Mouse (Mus musculus): ENCODE results near the gene Fgf12.

The Fgf12 gene

GRCm38 (mm10) chr16:28311618-28312017 lies 441.2 kb downstream of the Fgf12 start:
- no peak for DNase-seq

GRCm38 (mm10) chr16:28303889-28304288 lies 449.0 kb downstream of the Fgf12 start:
- DNase-seq, result peak in 1 of 2 experiments; percentile 18

DNA sequence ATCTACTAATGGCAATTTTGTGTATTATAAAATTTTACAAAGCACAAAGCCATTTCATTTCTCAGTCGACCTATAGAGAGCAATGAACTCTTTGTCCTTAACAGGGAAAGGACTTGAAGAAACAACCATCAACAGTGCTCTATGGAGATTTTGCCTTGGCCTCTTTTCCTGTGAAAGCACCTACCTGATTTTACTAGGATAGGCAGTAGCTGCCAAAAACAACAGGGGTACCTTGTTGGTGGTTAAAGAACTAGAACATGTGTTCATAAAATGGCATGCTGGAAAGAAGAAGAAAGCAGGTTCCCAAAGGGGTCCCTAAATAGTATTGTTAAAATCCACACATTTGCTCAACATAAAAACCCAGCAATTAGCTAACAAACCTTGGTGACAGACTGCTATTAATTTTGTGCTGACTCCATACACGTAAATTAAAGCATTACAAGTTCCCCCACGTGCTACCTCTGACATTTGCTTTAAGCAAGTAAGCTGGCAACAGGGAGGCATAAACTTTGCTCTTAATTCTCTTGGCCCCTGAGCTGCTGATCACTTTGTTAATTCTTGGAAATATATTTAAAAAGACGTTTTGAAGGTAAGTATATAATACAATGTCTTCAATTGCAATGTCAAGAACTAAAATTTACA lies 463.1 kb downstream of the Fgf12 start:
- no peak for DNase-seq

- DNase-seq, result no peak
These were observed 495.0 kb downstream of the Fgf12 start for GRCm38 (mm10) chr16:28257904-28258303.

GRCm38 (mm10) chr16:28254303-28254702 lies 498.6 kb downstream of the Fgf12 start:
- DNase-seq, result no peak

- no peak for DNase-seq
These were observed 500.9 kb downstream of the Fgf12 start for GRCm38 (mm10) chr16:28251930-28252329.

- no peak for DNase-seq
These were observed 509.8 kb downstream of the Fgf12 start for GRCm38 (mm10) chr16:28242867-28243649.

DNA sequence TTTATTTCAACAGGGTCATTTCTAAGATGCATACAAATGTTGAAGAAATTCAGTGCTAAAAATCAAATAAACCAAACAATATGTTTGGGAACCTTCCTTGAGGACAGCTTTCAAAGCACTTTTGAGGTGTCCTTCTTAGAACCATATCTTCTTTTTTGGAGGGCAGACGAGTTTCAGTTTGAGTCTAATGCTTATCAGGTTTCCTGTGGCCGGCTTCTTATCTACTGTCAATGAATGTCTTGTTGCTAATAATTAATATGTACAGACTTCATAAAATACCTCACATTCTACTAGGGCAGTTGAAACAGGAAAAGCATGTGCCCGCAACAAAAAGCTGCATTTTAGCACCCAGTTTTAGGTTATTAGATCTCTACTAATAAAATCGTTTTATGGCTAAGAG lies 513.5 kb downstream of the Fgf12 start:
- no peak for DNase-seq

DNA sequence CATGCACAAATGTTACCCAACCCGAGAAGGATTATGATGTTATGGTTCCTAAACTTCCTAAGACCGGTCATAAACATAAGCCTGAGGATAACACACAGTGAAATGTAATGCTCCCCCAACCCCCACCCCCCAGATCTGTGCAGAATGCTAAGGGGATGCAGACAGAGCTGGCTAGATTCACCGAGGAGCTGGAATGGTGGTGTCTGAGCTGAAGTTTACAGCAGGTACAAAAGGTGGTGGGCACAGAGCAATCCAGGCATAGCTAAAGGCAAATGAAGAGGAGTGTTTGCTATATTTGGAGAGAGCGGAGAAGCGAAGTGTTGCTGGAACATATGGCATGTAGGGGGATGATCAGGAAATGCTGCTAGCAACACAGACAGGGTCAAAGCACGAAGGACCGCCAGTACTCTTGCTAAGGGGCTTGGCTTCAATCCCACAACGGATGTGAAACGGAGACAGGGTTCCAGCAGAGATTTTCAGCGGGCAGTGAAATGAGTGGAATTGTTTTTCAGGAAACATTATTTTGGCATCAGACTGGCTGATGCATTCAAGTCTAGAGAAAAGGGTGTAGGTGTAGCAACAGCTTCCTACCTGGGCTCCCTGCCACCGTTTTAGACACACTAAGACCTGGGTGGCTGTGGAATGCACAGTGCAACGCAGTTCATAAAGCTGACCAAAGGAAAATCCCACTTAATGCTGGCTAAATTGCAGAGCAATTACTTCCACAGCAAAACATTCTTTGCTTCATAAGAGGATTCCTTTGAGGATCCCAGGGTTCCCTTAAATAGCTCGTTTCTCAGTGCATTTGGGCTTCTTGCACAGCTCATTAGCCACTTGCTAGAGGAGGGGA lies 514.6 kb downstream of the Fgf12 start:
- DNase-seq, result peak; percentile 75 to 79

DNA sequence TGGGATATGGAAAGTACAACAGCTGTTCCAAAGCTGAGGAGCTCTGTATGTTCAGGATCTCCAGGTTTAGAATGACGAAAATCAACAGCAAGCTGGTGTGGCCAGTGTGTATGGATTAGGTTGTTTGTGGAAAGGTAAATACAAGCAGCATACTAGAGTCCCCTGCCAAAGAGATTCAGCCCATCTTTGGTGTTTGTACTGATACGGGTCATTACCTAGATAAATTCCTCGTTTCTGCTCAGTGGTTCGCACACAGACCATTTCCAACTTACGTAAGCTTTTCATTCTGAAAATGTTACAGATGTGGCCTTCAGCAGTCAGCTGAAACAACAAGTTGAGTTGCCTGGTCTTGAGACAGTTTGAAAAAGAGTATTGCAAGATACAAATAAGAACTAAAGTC lies 536.9 kb downstream of the Fgf12 start:
- DNase-seq, result no peak

GRCm38 (mm10) chr16:28212411-28212810 lies 540.5 kb downstream of the Fgf12 start:
- no peak for DNase-seq

DNA sequence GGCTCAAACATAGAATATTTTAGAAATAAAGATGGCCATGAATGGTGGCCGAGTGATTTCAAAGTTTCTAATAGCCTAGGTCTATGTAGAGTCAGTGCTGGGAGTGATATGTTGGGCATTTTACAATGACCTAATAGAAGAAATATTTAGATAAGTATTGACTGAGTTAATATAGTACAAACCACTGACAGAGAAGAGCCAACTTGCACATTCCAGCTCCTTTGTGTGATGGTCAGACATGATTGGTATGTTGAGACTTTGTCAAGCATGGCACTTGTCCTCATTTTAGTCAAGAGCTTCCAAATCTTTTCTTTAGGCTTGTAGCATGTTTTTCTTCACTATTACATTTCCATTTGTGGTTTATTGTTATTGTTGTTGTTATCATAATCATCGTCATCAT lies 596.4 kb downstream of the Fgf12 start:
- DNase-seq, result no peak

DNA sequence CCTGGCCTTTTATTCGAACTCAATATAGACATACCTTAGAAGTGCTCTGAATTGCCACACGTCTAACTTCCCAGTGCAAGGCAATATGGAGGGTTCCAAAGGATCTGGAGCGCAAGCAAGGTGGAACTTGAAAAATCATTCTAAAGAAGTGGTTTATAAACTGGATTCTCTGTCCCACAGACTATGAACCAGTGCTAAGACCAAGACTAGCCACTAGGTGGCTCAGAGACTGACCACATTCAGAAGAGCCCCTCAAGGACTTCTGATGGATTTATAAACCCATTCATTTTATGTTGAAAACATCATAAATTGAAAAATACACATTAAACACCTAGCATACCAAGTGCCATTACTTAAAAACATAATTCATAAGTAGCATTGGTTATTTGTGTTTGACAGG lies 611.9 kb downstream of the Fgf12 start:
- peak; percentile 17 to 53 for DNase-seq

GRCm38 (mm10) chr16:28127006-28127405 lies 625.9 kb downstream of the Fgf12 start:
- peak; percentile 11 to 41 for DNase-seq

Data from cerebellum, postnatal 25 days (tissue).